Mouse (Mus musculus) heart, postnatal 4 days (tissue): ENCODE data around the gene Myo18a. TPM values are rescaled to one million over a fixed set of nuclear protein-coding genes. Genes with fewer than 3 reads are reported as not detected.
A peak's percentile ranks its signal among the peaks of the same experiment; 100 is the strongest.

ENCODE experiments used
- DNase-seq: peaks from one replicate; pipeline ENCODE4 v3.0.0; 2021
- total RNA-seq, 2 experiments: library from RNA; stranded (reverse); gene quantifications; 2 replicates each; pipeline ENCODE4 v1.2.3; 2021

Gene Myo18a
- total RNA-seq, 2 experiments from 2014 or later, result 244 to 245 TPM

- DNase-seq, result peak; percentile 6
These were observed 32.2 kb downstream of the Myo18a start for GRCm38 (mm10) chr11:77795216-77795615.

GRCm38 (mm10) chr11:77800491-77800868 is 37.4 kb downstream of the Myo18a start:
- DNase-seq, result no peak

- peak; percentile 85 for DNase-seq
These were observed 38.0 kb downstream of the Myo18a start for GRCm38 (mm10) chr11:77800869-77801701.

- peak; percentile 55 for DNase-seq
These were observed 39.4 kb downstream of the Myo18a start for GRCm38 (mm10) chr11:77802341-77802865.

- DNase-seq, result peak; percentile 46
These were observed 43.2 kb downstream of the Myo18a start for GRCm38 (mm10) chr11:77806218-77806617.

GRCm38 (mm10) chr11:77806855-77807254 is 43.8 kb downstream of the Myo18a start:
- DNase-seq, result no peak

GRCm38 (mm10) chr11:77808051-77808465 is 45.0 kb downstream of the Myo18a start:
- peak; percentile 56 for DNase-seq

GRCm38 (mm10) chr11:77809215-77809614 is 46.2 kb downstream of the Myo18a start:
- no peak for DNase-seq

- no peak for DNase-seq
These were observed 47.0 kb downstream of the Myo18a start for GRCm38 (mm10) chr11:77810018-77810417.

- no peak for DNase-seq
These were observed 50.9 kb downstream of the Myo18a start for GRCm38 (mm10) chr11:77813969-77814368.

GRCm38 (mm10) chr11:77816003-77816402 is 53.0 kb downstream of the Myo18a start:
- peak; percentile 85 for DNase-seq

- peak; percentile 59 for DNase-seq
These were observed 58.6 kb downstream of the Myo18a start for GRCm38 (mm10) chr11:77821648-77822047.

GRCm38 (mm10) chr11:77822781-77823180 is 59.7 kb downstream of the Myo18a start:
- peak; percentile 75 for DNase-seq

GRCm38 (mm10) chr11:77825853-77826252 is 62.8 kb downstream of the Myo18a start:
- DNase-seq, result peak; percentile 81

- no peak for DNase-seq
These were observed 63.3 kb downstream of the Myo18a start for GRCm38 (mm10) chr11:77826311-77826710.

GRCm38 (mm10) chr11:77827241-77827995 is 64.4 kb downstream of the Myo18a start:
- DNase-seq, result peak; percentile 83

- no peak for DNase-seq
These were observed 65.1 kb downstream of the Myo18a start for GRCm38 (mm10) chr11:77828163-77828562.

GRCm38 (mm10) chr11:77829043-77829841 is 66.2 kb downstream of the Myo18a start:
- DNase-seq, result no peak

GRCm38 (mm10) chr11:77830875-77831274 is 67.8 kb downstream of the Myo18a start:
- no peak for DNase-seq

GRCm38 (mm10) chr11:77832541-77832940 is 69.5 kb downstream of the Myo18a start:
- DNase-seq, result no peak

GRCm38 (mm10) chr11:77835109-77835508 is 72.1 kb downstream of the Myo18a start:
- no peak for DNase-seq

- DNase-seq, result no peak
These were observed 73.2 kb downstream of the Myo18a start for GRCm38 (mm10) chr11:77836290-77836689.
